Mouse (Mus musculus) heart, adult 8-10 months (tissue): ENCODE measurements around the gene Fgf3. TPM values are rescaled to one million over a fixed set of nuclear protein-coding genes. Genes with fewer than 3 reads are reported as not detected.
A peak's percentile ranks its signal among the peaks of the same experiment; 100 is the strongest.

ENCODE experiments used
- DNase-seq: peaks from one replicate; pipeline ENCODE4 v3.0.0; 2022; ENCODE audit warnings: low spot score
- total RNA-seq, 4 experiments: library from RNA; stranded (reverse); gene quantifications; 2 replicates each; pipeline ENCODE4 v1.2.4; 2022

The Fgf3 gene
- total RNA-seq: not detected

DNA sequence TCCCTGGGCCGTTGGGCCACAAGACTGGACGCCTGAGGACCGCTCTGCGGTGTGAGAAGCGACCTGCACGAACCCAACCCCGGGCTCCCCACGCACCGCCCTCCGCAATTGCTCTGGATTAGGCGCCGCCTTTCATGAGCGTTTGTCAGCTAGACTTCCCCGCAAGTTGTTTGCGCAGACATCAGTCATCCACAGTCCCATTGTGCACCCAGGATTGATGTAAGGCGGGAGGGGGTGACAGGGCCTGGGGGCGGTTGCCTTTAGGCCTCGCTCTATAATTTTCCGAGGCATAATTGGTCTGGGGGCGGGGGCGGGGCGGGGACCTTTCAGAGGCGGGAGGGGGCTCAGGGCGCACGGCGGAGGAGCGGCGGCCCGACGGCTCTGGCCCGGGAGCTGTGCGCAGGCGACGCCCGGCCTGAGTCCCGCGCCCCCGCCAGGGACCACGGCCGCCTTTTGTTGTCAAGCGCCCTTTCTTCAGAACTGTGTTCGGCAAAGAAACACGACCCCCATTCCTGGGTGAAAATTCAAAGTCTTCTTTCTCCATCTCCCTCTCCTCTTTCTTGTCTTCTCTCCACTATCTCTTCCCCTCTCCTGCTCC lies at the start of gene Fgf3:
Fgf3 (plus strand) TSS at position 193 of the 598 bp plus-strand sequence.
- DNase-seq: no peak

DNA sequence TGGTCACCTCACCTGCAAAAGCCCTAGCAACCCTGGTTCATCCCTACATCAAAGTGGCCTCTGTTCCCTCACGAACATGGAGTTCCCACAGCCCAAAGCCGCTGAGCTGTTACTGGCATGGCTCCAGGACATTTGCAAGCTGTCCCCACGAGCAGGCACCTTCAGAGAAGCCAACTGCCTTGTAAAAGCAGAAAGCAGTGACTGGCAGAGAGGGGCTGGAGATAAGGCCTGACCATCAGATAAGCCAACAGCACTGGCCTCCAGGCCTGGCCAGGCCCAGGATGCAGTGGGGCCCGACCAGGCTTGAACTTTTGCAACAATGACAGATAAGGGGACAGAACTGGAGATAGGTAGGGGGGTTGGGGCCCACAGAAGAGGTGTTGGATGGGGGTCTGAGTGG lies 49.3 kb upstream of the Fgf3 start:
- no peak for DNase-seq

DNA sequence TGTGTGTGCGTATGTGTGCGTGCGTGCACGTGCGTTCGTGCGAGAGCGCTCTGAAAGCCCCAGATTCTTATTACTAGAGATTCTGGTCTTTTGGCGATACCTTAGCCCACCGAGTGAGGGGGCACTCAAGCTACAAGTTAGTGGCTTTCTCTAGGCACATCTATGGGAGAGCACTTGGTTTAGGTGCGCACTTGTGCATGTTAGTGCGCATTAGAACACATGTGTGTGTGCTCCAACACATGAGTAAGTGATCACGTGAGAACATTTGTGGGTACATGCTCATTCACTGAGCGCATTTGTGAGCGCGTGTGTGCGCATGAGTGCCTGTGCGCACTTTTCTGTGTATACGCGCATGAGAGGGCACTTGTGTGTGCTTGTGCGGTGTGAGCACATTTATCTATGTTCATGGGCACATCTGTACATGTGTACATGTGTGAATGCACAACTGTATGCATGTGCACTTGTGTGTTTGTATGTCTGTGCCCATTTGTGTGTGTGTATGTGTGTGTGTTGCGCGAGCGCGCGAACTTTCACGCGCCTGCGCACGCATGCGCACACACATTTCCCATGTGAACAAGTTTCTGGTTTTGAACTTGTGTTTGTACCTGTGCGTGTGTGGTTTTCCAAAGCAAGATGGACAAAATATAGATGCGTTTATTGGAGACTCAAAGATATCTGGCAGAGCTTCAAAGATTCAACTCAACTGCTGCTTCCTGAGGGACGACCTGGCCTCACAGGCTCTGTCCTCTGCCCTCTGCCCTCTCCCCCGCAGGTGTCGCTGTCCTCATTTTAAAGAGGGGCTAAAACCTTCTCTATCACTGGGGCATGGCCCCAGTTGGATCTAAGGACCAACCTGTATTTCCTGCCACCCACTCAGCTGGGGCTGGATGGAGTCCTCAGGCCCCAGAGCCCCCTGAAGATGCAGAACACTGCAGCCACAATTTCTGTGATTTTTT lies 48.0 kb upstream of the Fgf3 start:
- no peak for DNase-seq

DNA sequence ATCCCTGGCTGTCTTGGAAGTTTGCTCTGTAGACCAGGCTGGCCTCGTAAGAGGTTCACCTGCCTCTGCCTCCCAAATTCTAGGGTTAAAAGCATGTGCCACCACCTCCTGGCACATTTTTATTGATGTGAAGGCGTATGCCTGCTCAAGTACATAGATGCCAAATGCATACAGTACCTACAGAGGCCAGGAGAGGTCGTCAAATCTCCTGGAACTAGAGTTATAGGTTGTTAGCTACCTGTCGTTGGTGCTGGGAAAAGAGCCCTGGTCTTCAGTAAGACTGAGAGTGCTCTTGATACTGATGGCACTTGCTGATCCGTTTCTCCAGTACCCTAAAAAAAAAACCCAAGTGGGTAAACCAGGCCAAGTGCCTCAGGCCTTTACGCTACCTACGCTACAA lies 46.5 kb upstream of the Fgf3 start:
- no peak for DNase-seq

DNA sequence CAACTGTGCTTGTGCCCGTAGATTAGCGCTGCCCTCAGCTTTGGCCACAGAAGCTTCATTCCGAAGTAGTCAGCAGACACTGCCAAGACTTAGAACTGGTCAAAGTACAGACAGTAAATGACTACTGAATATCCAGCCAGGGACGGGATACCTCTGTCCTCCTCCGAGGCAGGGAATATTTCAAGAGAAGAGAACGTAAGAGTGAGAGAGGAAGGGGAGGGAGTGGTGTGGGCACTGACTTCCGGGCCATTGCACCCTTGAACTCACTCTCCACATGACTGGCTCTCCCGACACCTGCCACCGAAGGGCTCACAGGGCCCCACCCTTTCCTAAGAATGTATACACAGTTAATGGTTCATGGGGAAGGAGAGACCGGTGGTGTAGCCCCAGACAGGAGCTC lies 44.6 kb upstream of the Fgf3 start:
- no peak for DNase-seq

DNA sequence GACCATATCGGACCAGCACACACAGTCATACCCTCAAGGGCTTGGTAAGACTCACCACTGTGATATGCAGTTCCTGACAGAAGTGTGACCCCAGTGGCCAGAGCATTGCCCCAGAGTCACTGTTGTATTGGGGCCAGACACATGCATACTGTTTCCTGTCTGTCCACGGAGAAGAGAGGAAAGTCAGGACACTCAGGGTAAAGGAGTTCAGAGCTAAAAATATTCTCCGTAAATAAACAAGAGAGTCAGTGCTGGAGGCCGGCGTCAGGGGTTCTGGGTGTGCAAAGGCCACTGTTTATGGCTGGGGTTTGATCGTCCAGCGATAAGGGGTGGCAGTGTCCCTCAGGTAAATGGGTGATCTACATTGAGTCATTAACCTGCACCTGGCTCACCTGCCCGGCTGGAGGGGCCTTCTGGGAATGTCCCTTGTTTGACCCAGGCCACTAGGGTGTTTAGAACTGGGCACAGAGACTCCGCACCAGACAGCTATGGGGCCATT lies 41.9 kb upstream of the Fgf3 start:
- DNase-seq: no peak

DNA sequence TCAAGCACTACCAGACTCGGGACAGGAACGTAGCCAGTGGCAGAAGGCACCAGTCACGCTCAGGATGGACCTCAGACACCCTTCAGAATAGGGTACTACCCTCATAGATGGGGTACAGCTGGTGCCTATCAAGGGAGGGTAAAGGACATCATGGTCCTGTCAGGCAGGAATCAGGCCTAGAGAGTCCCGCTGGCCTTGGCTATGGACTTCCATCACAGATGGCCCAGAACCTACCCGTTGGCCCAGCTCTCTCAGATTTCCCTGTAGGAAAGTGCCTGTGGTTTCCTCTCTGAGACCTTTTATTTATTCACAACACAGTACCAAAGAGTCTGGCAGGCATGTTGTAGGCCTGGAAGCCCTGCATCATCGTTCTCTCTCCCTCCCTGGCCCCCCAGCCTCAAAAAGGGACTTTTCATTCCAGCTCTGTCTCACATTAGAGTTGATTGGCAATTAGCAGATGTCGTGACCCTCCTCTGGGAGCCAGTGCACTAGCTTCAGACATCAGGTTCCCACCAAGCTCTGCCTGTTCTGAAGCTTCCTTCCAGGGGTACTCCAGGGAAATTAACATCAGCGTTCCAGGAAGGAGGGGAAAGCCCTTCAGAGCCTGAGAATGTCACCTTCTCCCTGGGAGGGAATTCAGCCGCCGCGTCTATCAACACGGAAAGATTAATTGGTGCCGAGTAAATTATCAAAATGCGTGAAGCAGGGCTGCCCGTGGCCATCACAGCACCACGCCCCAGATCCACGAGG lies 40.7 kb upstream of the Fgf3 start:
- DNase-seq: no peak

DNA sequence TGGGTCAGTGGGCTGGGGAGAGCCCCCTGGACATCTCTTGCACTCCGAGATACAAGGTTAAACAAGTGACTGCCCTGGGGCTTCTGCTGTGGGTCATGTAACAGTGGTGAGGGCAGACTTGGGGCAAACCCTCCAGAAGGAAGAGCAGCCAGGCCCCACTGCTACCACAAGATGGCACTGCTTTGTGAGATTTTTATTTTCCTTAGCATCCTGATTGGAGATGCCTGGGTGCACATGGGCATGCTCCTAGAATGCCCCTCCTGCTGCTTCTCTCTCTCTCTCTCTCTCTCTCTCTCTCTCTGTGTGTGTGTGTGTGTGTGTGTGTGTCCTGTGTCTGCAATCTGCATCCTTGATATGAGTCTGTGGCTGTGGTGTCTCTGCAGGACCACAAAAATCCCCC lies 39.4 kb upstream of the Fgf3 start:
- DNase-seq: no peak

DNA sequence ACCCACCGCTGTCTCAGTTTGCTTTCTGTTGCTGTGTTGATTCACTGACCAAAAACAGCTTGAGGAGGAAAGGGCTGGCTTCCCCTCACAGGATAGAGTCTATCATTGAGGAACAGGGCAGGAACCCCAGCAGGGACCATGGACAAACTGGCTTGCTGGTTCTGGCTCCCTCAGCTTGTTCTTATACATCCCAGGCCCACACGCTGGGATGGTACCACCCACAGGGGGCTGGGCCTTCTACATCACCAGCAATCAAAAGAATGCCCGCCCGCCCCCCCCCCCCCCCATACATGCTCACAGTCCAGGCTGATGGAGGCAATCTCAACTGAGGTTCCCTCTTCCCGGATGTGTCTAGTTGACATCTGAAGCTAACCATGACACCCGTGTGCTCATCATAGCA lies 30.8 kb upstream of the Fgf3 start:
- DNase-seq: no peak

DNA sequence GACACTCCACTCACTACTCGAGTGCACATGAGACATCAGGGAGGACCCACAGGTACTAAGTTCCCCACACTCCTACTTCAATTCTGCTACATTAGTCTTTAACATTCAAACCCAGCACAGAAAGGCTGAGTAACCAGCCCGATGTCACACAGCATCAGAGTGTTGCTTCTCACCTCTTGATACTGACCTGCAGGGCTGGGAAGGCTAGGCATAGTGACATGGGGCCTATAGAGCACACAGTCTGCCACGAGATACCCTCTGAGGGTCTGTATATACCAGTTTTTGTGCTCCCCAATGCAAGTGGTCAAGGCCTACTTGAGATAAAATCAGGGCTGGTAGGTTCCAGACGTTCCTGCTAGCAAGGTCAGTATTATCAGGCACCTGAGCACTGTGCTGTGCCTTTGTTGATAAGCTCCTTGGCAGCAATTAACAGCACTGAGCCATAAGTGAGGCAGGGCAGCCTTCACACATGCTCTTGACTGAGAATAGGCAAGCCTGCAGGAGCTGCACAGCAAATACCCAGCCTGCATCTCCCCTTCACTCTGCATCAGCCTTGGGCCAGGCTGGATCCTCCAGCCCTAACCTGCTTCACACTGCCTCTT lies 29.8 kb upstream of the Fgf3 start:
- DNase-seq: no peak

DNA sequence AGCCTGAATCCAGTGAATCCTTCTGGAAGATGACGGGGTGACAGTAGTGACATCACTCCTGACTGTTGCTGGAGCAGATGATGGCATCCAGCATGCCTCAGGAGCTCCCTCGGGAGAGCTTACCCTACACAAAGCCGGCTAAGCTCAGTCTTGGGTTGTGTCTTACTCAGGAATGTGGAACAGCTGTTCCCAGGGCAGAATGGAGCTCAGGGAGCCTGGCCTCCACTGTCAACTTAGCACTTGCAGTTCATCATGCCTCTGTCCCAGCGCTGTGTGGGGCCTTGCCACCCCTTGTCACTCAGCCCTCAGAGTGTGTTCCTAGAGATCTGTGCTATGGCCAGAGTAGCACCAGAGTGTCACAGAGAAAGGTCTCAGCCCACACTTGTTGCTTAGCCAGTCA lies 26.4 kb upstream of the Fgf3 start:
- no peak for DNase-seq

DNA sequence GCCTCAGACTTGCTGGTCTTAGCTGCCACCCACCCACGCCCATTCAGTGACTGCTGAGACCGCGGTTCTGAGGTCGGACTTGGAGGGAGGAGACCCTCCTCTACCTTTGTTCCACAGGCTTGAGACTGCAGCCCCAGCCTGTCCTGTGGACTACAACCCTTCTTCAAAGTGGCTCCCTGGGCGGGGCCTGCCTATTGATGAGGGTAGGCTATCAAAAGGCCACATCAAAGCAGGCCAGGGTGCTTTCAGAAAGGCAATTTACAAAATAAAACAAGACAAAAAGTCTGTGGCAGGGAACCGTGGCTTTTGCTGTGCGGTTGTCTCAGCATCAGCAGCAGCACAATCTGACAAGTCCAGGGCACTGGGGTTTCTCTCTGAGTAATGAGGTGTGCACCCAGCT lies 16.0 kb upstream of the Fgf3 start:
- DNase-seq: no peak

DNA sequence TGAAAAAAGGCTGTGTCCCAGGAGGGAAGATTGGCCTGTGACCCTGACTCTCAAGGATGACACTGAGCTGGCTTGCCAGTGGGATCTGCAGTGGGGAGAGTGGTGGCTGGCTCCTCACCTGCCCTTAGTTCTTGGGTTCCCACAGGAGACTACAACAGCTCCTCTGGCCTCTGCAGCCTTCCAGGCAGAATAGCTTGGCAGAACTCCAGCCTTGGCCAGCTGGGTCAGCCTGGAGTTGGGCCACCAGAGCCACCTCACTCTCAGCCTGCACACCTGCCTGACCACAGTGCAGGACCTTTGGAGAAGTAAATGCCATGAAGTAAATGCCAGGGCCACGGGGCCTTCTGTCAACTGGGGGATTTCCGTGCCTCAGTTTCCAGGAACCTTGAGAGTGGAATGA lies 13.9 kb upstream of the Fgf3 start:
- DNase-seq: peak; percentile 10

DNA sequence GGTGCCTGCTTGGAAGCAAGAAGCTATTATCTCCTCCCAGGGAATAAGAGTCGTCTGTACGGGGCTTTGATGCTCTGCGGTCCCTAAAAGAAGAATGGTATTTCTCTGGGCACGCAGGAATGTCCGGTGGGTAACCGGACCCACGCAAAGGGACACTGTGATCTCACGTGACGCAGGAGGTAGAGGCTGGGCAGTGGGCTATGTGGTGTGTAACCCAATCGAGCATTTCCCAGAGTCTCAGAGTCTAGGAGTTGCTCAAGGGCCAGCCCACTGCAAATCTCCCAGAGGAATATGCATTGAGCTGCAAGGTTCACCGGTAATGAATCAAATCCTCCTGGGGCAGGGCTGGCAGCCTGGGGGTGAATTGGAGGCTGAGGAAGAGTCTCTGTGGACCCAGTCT lies 9.5 kb upstream of the Fgf3 start:
- DNase-seq: no peak

DNA sequence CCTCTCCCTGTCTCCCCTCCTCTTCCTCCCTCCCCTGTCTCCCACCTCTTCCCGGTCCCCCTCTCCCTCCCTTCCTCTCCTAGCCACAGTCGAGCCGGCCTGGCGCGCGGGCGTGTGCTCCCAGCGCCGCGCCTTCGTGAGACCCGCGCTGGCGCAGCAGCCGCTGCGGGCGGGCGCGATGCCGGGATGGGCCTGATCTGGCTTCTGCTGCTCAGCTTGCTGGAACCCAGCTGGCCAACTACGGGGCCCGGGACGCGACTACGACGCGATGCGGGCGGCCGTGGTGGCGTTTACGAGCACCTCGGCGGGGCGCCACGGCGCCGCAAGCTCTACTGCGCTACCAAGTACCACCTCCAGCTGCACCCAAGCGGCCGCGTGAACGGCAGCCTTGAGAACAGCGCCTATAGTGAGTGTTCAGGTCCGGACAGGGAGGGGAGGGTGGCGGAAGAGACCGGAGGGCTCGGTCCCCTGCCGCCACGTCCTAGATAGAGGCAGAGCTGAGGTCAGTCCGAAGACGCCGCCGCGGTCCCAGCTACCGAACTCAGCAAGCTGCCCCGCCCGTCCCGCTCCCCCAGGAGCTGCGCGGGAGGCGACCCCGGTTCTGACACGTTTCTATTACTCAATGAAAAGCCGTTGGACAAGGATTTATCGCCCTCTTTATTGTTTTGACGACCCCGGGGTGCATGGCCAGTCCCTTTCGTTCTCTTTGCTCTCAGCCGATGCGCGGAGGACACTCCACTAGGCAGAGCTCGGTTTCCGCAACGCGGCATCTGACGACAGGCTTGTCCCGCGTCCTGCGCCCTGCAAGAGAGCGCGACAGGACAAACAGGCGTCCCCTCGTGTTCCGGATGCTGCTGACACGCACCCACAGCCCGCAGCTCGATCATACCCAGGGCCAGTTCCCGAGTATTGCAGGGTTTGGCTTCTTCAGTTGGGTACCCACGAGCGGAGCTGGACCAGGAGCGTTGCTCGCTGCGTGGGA lies 930 bp downstream of the Fgf3 start:
- DNase-seq: no peak

DNA sequence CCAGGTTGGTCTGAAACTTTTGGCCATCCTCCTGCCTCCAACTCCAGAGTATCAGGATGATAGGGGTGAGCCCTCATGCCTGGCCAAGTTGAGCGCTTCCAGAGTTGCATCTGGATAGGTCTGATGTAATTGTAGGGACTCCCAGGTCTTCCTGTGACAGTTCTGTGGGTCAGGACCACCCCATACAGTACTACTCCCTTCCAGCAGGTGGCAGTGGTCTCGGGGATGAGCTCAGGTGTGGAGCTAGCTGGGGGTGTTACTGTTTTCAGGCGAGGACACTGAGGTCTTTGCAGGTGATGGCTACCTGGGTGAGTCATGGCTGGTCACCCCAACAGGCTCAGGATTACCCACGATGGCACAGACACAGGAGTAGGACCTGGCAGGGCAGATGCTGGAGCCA lies 8.3 kb downstream of the Fgf3 start:
- peak; percentile 10 for DNase-seq

DNA sequence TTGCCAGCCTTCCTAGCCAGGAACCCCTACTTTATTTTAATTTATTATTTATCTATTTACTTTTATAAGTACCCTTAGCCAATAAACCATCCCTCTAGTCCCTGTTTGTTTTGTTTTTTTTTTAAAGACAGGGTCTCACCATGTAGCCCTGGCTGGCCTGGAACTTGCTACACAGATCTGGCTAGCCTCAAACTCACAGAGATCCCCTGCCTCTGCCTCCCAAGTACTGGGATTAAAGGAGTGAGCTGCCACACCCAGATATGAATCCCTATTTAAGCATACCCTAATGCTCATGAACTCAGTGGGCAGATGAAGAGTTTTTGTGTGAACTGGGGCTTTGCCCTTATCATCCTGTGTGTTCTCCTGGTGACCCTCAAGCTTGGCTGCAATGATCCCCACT lies 9.2 kb downstream of the Fgf3 start, which contains the start of gene Fgf4:
Fgf4 (plus strand) TSS at position 301 of the 400 bp plus-strand sequence.
- no peak for DNase-seq

DNA sequence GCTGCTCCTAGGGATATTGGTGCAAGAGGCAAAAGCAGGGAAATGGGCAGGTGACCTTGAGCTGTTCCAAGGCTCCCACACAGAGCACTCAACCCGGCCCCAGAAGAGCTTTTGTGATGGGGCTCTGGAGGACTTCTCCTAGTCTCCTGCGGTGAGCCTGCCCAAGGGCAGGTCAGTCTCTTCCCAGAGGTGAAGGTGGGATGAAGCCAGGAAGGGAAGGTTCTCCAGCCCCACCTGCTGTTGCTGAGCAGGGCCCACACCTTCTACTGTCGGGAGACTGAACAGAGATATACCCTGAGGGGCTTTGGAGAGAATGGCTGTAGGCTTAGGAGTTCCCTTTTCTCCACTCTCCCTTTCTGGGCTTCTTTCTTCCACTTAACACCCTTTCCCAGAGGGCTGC lies 13.4 kb downstream of the Fgf3 start:
- no peak for DNase-seq

DNA sequence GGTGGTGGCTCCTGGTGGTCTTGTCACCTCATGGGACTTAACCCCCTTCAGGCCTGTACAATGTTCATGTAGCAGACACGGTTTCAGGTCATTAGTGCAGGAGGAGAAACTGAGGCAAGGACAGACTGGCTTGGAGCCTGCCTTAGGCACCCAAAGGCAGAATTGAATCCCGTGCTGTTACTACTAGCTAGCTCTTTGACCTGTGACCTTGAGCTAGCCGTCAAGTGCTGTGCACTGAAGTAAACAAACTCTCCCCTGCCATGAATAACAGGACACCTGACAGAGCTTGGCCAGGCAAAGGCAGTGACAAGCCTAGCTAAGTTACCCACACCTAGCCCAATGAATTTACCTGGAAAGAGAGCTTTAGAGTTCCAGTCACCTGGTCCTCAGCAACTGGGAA lies 17.1 kb downstream of the Fgf3 start:
- DNase-seq: no peak

DNA sequence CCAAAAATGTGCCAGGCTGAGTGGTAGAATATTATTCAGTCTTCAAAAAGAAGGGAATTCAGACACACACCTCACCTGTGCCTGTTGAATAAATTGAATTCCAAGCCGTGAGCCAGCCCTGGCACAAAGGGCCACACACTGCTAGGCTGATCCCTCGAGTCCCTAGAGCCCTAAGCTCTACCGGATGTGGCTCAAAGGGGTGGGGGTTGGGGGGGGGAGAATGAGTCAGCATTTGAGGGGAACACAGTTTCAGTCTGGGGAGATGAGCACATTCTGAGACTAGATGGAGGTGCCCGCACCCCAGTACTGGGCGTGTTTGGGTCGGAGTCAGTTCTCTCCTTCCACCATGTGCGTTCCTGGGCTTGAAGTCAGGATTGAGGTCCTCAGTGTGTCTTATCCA lies 19.3 kb downstream of the Fgf3 start:
- DNase-seq: no peak
